Mouse (Mus musculus): ENCODE measurements at regions not wholly inside any gene's neighbourhood (a gene's known extent, or its start where the extent isn't known, plus 50 kb on each side); places are given as distances from the start of the nearest gene placed in this dataset.

GRCm38 (mm10) chr2:108160865-108161264 lies 870.4 kb downstream of the Kcna4 start:
- no peak overlapping the region for H3K9ac ChIP-seq
- 81% methylated on average over 3 of the region's 3 CpGs for WGBS
- no peaks in the 10 kb centered on the region for H3K27me3 ChIP-seq
- no peaks in the 10 kb centered on the region for H3K4me1 ChIP-seq
- H3K36me3 ChIP-seq (ENCODE audit: poor library complexity, severe bottlenecking), result no peaks in the 10 kb centered on the region
- H3K27ac ChIP-seq, result no peak overlapping the region
- no peak for ATAC-seq
- H3K4me3 ChIP-seq, result no peak overlapping the region
- H3K4me2 ChIP-seq, result no peak overlapping the region
- H3K9me3 ChIP-seq (replicated peaks), result no peaks in the 10 kb centered on the region

GRCm38 (mm10) chr2:108165085-108165484 lies 874.6 kb downstream of the Kcna4 start:
- no peaks in the 10 kb centered on the region for H3K9me3 ChIP-seq (replicated peaks)
- no peak overlapping the region for H3K4me2 ChIP-seq
- no peaks in the 10 kb centered on the region for H3K27me3 ChIP-seq
- WGBS, result 87% methylated on average over 1 of the region's 1 CpGs
- no peak overlapping the region for H3K4me3 ChIP-seq
- no peaks in the 10 kb centered on the region for H3K36me3 ChIP-seq (ENCODE audit: poor library complexity, severe bottlenecking)
- no peaks in the 10 kb centered on the region for H3K4me1 ChIP-seq
- no peak overlapping the region for H3K27ac ChIP-seq
- no peak overlapping the region for H3K9ac ChIP-seq
- no peak for ATAC-seq

All from forebrain, embryonic 13.5 days (tissue).